Mouse (Mus musculus) lung, embryonic 14.5 days (tissue): ENCODE results near the gene Gm128. TPM values are rescaled to one million over a fixed set of nuclear protein-coding genes. Genes with fewer than 3 reads are reported as not detected.
A peak's percentile ranks its signal among the peaks of the same experiment; 100 is the strongest.

ENCODE experiments used
- ATAC-seq: fragments of 200-750 bp; cut with Nextera tagmentation; 2 replicates; pipeline ENCODE4 v1.8.0; 2017; ENCODE audit warnings: mild to moderate bottlenecking, moderate TSS enrichment, moderate library complexity; ENCODE audit not compliant: insufficient read depth
- DNase-seq: peaks from one replicate; pipeline ENCODE4 v3.0.0-alpha.2; 2015
- H3K27ac ChIP-seq: fragments of 300-500 bp; sonication (generic); 2 replicates; pipeline ENCODE4 v1.5.1; 2014; ENCODE audit warnings: low read depth, mild to moderate bottlenecking, moderate library complexity
- H3K27me3 ChIP-seq: fragments of 300-500 bp; sonication (generic); 2 replicates; pipeline ENCODE4 v1.6.1; 2014; ENCODE audit warnings: low read length, control low read depth; ENCODE audit not compliant: insufficient read depth
- H3K36me3 ChIP-seq: fragments of 300-500 bp; sonication (generic); 2 replicates; pipeline ENCODE4 v1.6.1; 2014; ENCODE audit warnings: control low read depth; ENCODE audit not compliant: insufficient read depth
- H3K4me1 ChIP-seq: fragments of 300-500 bp; sonication (generic); 2 replicates; pipeline ENCODE4 v1.6.1; 2014; ENCODE audit warnings: antibody characterized with exemption, control low read depth; ENCODE audit not compliant: insufficient read depth
- H3K4me2 ChIP-seq: fragments of 300-500 bp; sonication (generic); 2 replicates; pipeline ENCODE4 v1.6.1; 2014; ENCODE audit warnings: mild to moderate bottlenecking
- H3K4me3 ChIP-seq: fragments of 300-500 bp; sonication (generic); 2 replicates; pipeline ENCODE4 v1.5.1; 2014; ENCODE audit warnings: low read depth, low read length
- H3K9ac ChIP-seq: fragments of 300-500 bp; sonication (generic); 2 replicates; pipeline ENCODE4 v1.6.1; 2014
- H3K9me3 ChIP-seq: fragments of 300-500 bp; sonication (generic); 2 replicates; pipeline ENCODE4 v1.6.1; 2016; ENCODE audit warnings: low read depth, low read length, control low read depth
- CTCF ChIP-seq: IDR thresholded peaks from 2 replicates; pipeline ENCODE4 v1.5.1; 2016; ENCODE audit warnings: antibody characterized with exemption, low read depth
- WGBS: fragments of 180-500 bp; shearing (Covaris S2); extraction: QIAGEN DNeasy Blood & Tissue Kit; methylation state at CpG from one replicate; pipeline ENCODE4 v1.1.7; 2014; 5-methylcytosine and 5-hydroxymethylcytosine counted together
- polyA plus RNA-seq: library from polyadenylated mRNA; unstranded; fragments of >200 nt; fragmentation: Nextera tagmentation; extraction: Ambion mirVana; gene quantifications from 2 replicates; pipeline ENCODE4 v1.2.1, GENCODE M21; 2014

Gm128 gene
- polyA plus RNA-seq, 1 experiment from 2014 or later, result 0.67 TPM

DNA sequence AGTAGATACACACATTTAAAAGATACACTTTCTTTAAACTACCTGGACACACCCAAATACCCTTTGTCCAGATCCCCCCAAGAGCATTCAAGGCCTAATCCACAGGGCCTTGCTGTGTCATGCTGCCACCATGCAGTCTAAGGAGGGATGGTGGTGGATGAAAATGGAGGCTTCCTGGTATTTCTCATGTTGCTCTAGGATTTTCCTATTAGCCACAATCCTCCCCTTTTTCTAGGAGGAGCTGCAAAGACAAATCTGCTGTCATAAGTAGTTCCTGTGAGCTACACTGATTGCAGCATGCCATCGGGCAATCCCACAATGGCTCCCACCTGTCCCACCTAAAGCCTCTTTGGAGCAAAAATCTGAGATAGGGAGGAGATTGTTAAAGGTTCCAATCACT, 14.2 kb downstream of the Gm128 start:
- peaks cover 26% of the 10 kb centered on the region for H3K36me3 ChIP-seq
- no peak for TF ChIP-seq CTCF
- H3K9ac ChIP-seq, result peak overlapping the region; percentile 90
- WGBS, result 7% methylated on average over 1 of the region's 1 CpGs
- peak overlapping the region; percentile 94 for H3K4me2 ChIP-seq
- no peaks in the 10 kb centered on the region for H3K27me3 ChIP-seq
- H3K9me3 ChIP-seq, result no peaks in the 10 kb centered on the region
- DNase-seq, result peak; percentile 35
- H3K4me3 ChIP-seq, result peak overlapping the region; percentile 94
- ATAC-seq, result no peak
- peaks cover 19% of the 10 kb centered on the region; the same call in 1 of the 2 replicates for H3K4me1 ChIP-seq
- peak overlapping the region; percentile 98 for H3K27ac ChIP-seq

DNA sequence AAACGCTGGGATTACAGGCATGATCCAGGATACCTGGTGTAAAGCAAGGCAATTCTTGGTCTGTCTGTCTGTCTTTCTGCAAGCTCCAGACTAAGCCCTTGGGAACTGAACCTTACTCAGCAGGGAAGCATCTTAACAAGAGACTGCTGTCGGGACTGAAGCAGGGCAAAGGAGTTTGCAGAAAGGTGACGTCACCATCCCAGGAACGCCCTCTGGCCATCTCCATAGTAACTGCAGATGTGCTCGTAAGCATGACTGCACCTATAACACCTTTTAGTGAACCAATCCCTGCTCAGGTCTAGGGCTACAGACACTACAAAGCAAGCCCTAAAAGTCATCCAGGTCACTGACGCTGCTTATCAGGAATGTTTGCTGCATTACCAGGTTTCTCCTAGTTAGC, 17.1 kb downstream of the Gm128 start:
- no peak overlapping the region for H3K9ac ChIP-seq
- DNase-seq, result peak; percentile 44
- H3K27me3 ChIP-seq, result no peaks in the 10 kb centered on the region
- H3K27ac ChIP-seq, result no peak overlapping the region
- H3K4me2 ChIP-seq, result no peak overlapping the region
- peaks cover 9% of the 10 kb centered on the region; the same call in 1 of the 2 replicates for H3K4me1 ChIP-seq
- H3K36me3 ChIP-seq, result peaks cover 36% of the 10 kb centered on the region
- no peaks in the 10 kb centered on the region for H3K9me3 ChIP-seq
- H3K4me3 ChIP-seq, result no peak overlapping the region
- TF ChIP-seq CTCF, result no peak
- no peak for ATAC-seq
- 31% methylated on average over 6 of the region's 6 CpGs for WGBS

DNA sequence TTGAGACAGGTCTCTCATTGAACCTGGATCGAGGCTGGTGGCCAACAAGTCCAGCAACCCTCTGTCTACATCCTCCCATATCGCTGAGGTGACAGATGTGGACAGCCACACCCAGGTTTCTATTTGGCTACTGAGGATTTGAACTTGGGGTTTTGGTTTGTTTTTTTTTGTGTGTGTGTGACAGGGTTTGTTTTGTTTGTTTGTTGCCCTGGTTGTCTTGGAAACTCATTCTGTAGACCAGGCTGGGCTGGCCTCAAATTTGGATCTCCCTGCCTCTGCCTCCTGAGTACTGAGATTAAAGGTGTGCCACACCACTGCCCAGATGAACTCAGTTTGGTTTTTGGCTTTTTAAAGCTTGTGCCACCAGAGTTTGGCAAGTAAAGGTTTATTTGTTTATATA, 18.4 kb downstream of the Gm128 start:
- ATAC-seq (no peak), DNase-seq (no peak)
- H3K36me3 ChIP-seq, result peaks cover 36% of the 10 kb centered on the region
- H3K9me3 ChIP-seq, result no peaks in the 10 kb centered on the region
- no peak overlapping the region for H3K9ac ChIP-seq
- peaks cover 12% of the 10 kb centered on the region for H3K4me1 ChIP-seq
- H3K27ac ChIP-seq, result no peak overlapping the region
- TF ChIP-seq CTCF, result no peak
- H3K4me3 ChIP-seq, result no peak overlapping the region
- 92% methylated on average over 2 of the region's 2 CpGs for WGBS
- H3K4me2 ChIP-seq, result no peak overlapping the region
- no peaks in the 10 kb centered on the region for H3K27me3 ChIP-seq

DNA sequence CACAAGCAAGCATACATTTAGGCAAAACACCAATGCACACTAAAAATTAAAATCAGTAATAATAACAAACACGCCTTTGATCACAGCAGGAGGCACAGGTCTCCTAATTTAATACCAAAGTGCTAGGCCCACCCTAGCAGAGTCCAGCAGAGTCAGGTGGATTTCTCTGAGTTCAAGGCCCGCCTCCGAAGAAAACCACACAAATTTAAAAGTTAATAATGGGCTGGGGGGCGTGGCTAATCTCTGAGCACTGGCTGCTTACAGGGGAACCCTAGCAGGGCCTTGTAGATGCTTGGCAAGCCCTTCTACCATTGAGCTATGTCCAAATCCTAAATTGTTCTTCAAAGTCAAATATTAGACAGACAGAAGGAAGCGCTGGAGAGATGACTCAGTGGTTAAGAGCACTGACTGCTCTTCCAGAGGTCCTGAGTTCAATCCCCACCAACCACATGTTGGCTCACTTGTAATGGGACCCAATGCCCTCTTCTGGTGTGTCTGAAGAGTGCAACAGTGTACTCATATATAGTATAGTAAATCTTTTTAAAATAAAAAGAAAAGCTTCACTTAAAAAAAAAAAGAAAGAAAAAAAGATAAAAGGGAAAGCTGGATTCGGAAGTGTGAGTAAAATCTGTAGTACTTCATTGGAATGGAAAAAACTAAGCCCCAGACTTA, 22.8 kb downstream of the Gm128 start:
- 78% methylated on average over 6 of the region's 6 CpGs for WGBS
- Histone ChIP-seq H3K9me3 (no peaks in the 10 kb centered on the region), H3K4me3 (peak overlapping the region; percentile 75), H3K4me1 (peaks cover 6% of the 10 kb centered on the region; the same call in 1 of the 2 replicates), H3K27ac (peak overlapping the region; percentile 100), H3K36me3 (peaks cover 51% of the 10 kb centered on the region), H3K4me2 (peak overlapping the region; percentile 66), H3K9ac (peak overlapping the region; percentile 95), H3K27me3 (no peaks in the 10 kb centered on the region)
- peak; percentile 12; the same call in 1 of the 2 replicates for TF ChIP-seq CTCF
- no peak for ATAC-seq
- peak; percentile 35 for DNase-seq

DNA sequence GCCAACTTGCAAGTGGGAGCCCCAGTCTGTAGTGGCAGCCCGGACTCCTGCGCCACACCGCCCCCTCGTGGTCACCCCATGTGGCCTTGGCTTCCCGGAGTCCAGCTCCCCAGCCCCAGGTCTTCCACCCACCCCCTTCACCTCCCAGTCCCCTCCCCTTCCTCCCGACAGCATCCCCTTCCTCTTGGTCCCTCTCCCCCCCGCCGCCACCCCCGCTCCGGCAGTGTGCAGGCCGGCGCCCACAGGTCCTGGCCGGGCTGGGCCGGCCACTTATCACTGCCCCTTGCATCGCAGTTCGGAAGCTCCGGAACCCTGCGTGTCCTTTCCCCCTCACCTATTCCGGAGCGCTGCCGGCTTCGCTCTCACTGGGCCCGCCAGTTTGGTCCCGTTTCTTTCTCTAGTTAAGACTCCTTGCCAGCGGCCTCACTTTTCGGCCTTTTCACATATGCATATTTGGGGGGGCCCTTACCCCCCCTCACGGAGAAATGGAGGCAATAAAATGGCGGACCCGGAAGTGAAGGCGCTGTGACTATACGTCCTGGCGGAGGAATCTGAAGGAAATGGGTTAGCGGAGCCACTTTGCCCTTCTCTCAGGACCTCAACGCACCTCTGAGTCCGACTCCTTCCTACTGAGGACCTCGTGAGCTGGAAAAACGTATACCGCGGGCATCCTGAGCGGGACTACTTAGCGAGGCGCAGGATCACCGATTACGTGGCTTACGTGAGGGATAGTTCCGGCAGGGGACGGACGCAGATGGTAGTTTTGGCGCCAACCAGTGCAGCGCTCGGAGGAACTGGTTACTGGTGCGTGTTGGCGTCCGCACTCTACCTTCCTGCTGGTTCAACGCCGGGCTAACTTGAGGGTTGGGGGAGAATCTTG, 23.9 kb downstream of the Gm128 start, which contains the start of gene Gabpb2:
Gabpb2 (minus strand) TSS at position 662 of the 880 bp plus-strand sequence.
- Histone ChIP-seq H3K9ac (peak within 1 kb of the TSS; percentile 95), H3K4me1 (peaks cover 6% of the 10 kb centered on the region; the same call in 1 of the 2 replicates), H3K36me3 (peaks cover 43% of the 10 kb centered on the region), H3K4me3 (peak within 1 kb of the TSS; percentile 75), H3K27ac (peak within 1 kb of the TSS; percentile 100), H3K27me3 (no peaks in the 10 kb centered on the region), H3K4me2 (peak within 1 kb of the TSS; percentile 66), H3K9me3 (no peaks in the 10 kb centered on the region)
- under 1% methylated on average over 56 of the region's 56 CpGs for WGBS
- peak; percentile 96 for DNase-seq
- ATAC-seq, result peak; percentile 94
- TF ChIP-seq CTCF, result peak; percentile 95

DNA sequence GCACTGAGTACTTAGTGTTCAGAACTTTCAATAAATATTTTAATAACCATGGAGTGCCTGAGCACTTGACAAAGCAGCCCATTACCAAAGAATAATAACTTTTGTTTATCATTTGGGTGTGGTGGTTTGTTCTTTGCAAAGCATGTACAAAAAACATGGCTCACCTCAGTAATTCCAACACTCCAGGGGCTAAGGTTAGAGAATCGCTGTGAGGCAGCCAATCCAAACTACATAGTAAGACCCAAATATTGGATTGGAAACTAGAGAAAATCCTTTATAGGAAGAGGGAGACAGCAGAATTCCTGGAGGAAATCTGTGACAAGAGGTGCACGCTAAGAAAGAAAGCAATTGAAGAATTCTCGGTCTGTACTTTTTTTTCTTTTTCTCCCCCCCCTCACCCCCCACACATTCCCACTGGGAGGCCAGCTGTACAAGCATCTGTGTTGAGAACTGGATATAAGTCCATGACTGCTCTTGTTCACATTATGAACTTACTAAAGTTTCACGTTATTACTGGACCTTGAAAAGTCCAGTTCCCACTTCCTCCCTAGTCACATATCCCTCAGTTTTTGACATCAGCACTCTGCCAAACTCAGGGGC, 24.6 kb downstream of the Gm128 start:
- peaks cover 46% of the 10 kb centered on the region for H3K36me3 ChIP-seq
- H3K4me3 ChIP-seq, result peak overlapping the region; percentile 75
- ATAC-seq (no peak; the same call in 1 of the 2 replicates), DNase-seq (no peak)
- peak overlapping the region; percentile 66 for H3K4me2 ChIP-seq
- peak overlapping the region; percentile 95 for H3K9ac ChIP-seq
- WGBS, result 9% methylated on average over 4 of the region's 4 CpGs
- no peaks in the 10 kb centered on the region for H3K9me3 ChIP-seq
- no peak for TF ChIP-seq CTCF
- peaks cover 6% of the 10 kb centered on the region; the same call in 1 of the 2 replicates for H3K4me1 ChIP-seq
- no peaks in the 10 kb centered on the region for H3K27me3 ChIP-seq
- peak overlapping the region; percentile 100 for H3K27ac ChIP-seq
